ENCODE assay signal across 9 mouse cellular contexts in genomic region chr3:57294742-57295525, GRCm38 (mm10). TPM values are rescaled to one million over a fixed set of nuclear protein-coding genes. Genes with fewer than 3 reads are reported as not detected.
A peak's percentile ranks its signal among the peaks of the same experiment; 100 is the strongest.
DNase-seq lines count a peak whose midpoint lies in the region; ATAC-seq and TF ChIP-seq lines count a peak whose summit lies in the region.
"Had no signal": no experiment of that assay in that cellular context is flagged by ENCODE, and none has a peak within 500 bp of the region (broad histone marks: within the 10 kb centered on the region; RNA-seq: fewer than 3 reads in every experiment).

No protein-coding gene starts in this region.

- peak overlapping the region; percentile 17 for H3K4me3 ChIP-seq in embryonic facial prominence, embryonic 15.5 days (replicated peaks)
- H3K4me3 ChIP-seq in heart, postnatal 0 days (ENCODE audit: low read depth, low read length) = peak overlapping the region; percentile 50
- H3K4me3 ChIP-seq in midbrain, embryonic 16.5 days (ENCODE audit: low read depth, low read length) = no peak overlapping the region
- H3K4me3 ChIP-seq: neural tube, embryonic 12.5 days had no signal

- peak overlapping the region; percentile 67 for H3K27ac ChIP-seq in embryonic facial prominence, embryonic 15.5 days (replicated peaks)
- peak overlapping the region; percentile 88 for H3K27ac ChIP-seq in heart, postnatal 0 days (ENCODE audit: low read depth)
- H3K27ac ChIP-seq in midbrain, embryonic 16.5 days (ENCODE audit: low read length) = no peak overlapping the region
- H3K27ac ChIP-seq: neural tube, embryonic 12.5 days had no signal

- 0 out of 2 replicates have a peak, but pooled peaks have one; percentile 11 for TF ChIP-seq CTCF in heart, postnatal 0 days (IDR thresholded peaks at IDR 0.05; ENCODE audit: low read depth)

- H3K27me3 ChIP-seq in embryonic facial prominence, embryonic 15.5 days = no peaks in the 10 kb centered on the region
- H3K27me3 ChIP-seq in heart, postnatal 0 days (ENCODE audit: control insufficient read depth, insufficient read depth, low read length) = no peaks in the 10 kb centered on the region
- no peaks in the 10 kb centered on the region for H3K27me3 ChIP-seq in midbrain, embryonic 16.5 days (ENCODE audit: control insufficient read depth, insufficient read depth, low read depth, low read length)
- H3K27me3 ChIP-seq: neural tube, embryonic 12.5 days had no signal

- no peak for DNase-seq in cerebellum, adult 11-12 months
- DNase-seq in adipocyte (ENCODE audit: low spot score) = peak; percentile 58
- peak; percentile 69 for DNase-seq in heart, postnatal 0 days (ENCODE audit: low spot score)
- peak; percentile 80 for DNase-seq in kidney, postnatal 25 days
- no peak for DNase-seq in thymus, postnatal 25 days

- WGBS in embryonic facial prominence, embryonic 15.5 days = 38% methylated on average over 21 of the region's 21 CpGs
- WGBS in heart, postnatal 0 days = 44% methylated on average over 21 of the region's 21 CpGs
- WGBS in midbrain, embryonic 16.5 days = 61% methylated on average over 21 of the region's 21 CpGs

- H3K36me3 ChIP-seq in embryonic facial prominence, embryonic 15.5 days = no peaks in the 10 kb centered on the region
- H3K36me3 ChIP-seq in heart, postnatal 0 days (replicated peaks; ENCODE audit: control insufficient read depth, insufficient read depth, low read length) = no peaks in the 10 kb centered on the region; the same call in 1 of the 2 replicates
- H3K36me3 ChIP-seq in midbrain, embryonic 16.5 days (ENCODE audit: control insufficient read depth, insufficient read depth, low read length) = no peaks in the 10 kb centered on the region
- H3K36me3 ChIP-seq: neural tube, embryonic 12.5 days had no signal

- H3K9me3 ChIP-seq in embryonic facial prominence, embryonic 15.5 days (replicated peaks) = no peaks in the 10 kb centered on the region
- no peaks in the 10 kb centered on the region for H3K9me3 ChIP-seq in heart, postnatal 0 days (replicated peaks; ENCODE audit: control insufficient read depth, low read length)
- H3K9me3 ChIP-seq in midbrain, embryonic 16.5 days (replicated peaks; ENCODE audit: control insufficient read depth, low read length, poor library complexity, severe bottlenecking) = no peaks in the 10 kb centered on the region
- H3K9me3 ChIP-seq: neural tube, embryonic 12.5 days had no signal

- H3K9ac ChIP-seq in embryonic facial prominence, embryonic 15.5 days = no peak overlapping the region
- H3K9ac ChIP-seq in heart, postnatal 0 days (replicated peaks; ENCODE audit: low read depth, low read length) = peak overlapping the region; percentile 56
- H3K9ac ChIP-seq in midbrain, embryonic 16.5 days (ENCODE audit: low read depth, low read length) = no peak overlapping the region
- H3K9ac ChIP-seq: neural tube, embryonic 12.5 days had no signal

- H3K4me1 ChIP-seq in embryonic facial prominence, embryonic 15.5 days = peaks cover 10% of the 10 kb centered on the region
- H3K4me1 ChIP-seq in heart, postnatal 0 days (ENCODE audit: control insufficient read depth, insufficient read depth) = peaks cover 13% of the 10 kb centered on the region; the same call in 1 of the 2 replicates
- H3K4me1 ChIP-seq in midbrain, embryonic 16.5 days (ENCODE audit: control insufficient read depth, insufficient read depth, low read length) = no peaks in the 10 kb centered on the region
- H3K4me1 ChIP-seq: neural tube, embryonic 12.5 days had no signal

- no peak overlapping the region; the same call in 1 of the 2 replicates for H3K4me2 ChIP-seq in embryonic facial prominence, embryonic 15.5 days (replicated peaks)
- H3K4me2 ChIP-seq in heart, postnatal 0 days (ENCODE audit: low read depth, low read length) = peak overlapping the region; percentile 52
- no peak overlapping the region for H3K4me2 ChIP-seq in midbrain, embryonic 16.5 days (ENCODE audit: low read length)
- H3K4me2 ChIP-seq: neural tube, embryonic 12.5 days had no signal

- peak; percentile 39 for ATAC-seq in cerebellum, adult (ENCODE audit: insufficient number of reproducible peaks, low FRiP score, low TSS enrichment)
- ATAC-seq in embryonic facial prominence, embryonic 15.5 days (ENCODE audit: insufficient number of reproducible peaks, low FRiP score, low TSS enrichment, low read depth) = peak; percentile 60
- ATAC-seq in heart, postnatal 0 days (ENCODE audit: insufficient read depth, low read depth) = peak; percentile 77
- ATAC-seq in midbrain, embryonic 16.5 days = peak; percentile 60; the same call in 1 of the 2 replicates

- TF ChIP-seq EP300 in heart, postnatal 0 days (IDR thresholded peaks at IDR 0.05; ENCODE audit: low read depth) = no peak; the same call in 1 of the 2 replicates

RNA-seq across cellular contexts. Expression of gene Tm4sf1, which starts 6.9 kb away (rescaled TPM):
- polyA plus RNA-seq in embryonic facial prominence, embryonic 15.5 days (2015; fragmentation: Nextera tagmentation; extraction: Ambion mirVana) = 79.8 and 83.1 TPM in 2 replicates
- total RNA-seq in heart, postnatal 0 days (2014; rRNA removed; ENCODE audit: low replicate concordance) = 141 and 192 TPM in 2 replicates
- 333 and 346 TPM in 2 replicates for polyA plus RNA-seq in heart, postnatal 0 days (2015; fragmentation: Nextera tagmentation; extraction: Ambion mirVana)
- 21.6 and 22.7 TPM in 2 replicates for polyA plus RNA-seq in midbrain, embryonic 16.5 days (2015; fragmentation: Nextera tagmentation; extraction: Ambion mirVana)

Comparison
In these comparisons a context has a peak if more than half of its experiments do, and no peak if none do; other contexts are left out.
1. DNase-seq: peak in adipocyte (single experiment), heart, postnatal 0 days (single experiment) and kidney, postnatal 25 days (2 of 2); none in cerebellum, adult 11-12 months (single experiment) and thymus, postnatal 25 days (single experiment).
2. Peak in every context shown above with its lines, with median percentiles within 50 percentile points of each other: ATAC-seq.